Mouse (Mus musculus) retina, postnatal 1 day (tissue): ENCODE measurements around the gene R3hdml.

Source experiments
- DNase-seq: peaks from one replicate; pipeline ENCODE4 v3.0.0-alpha.2; 2012

The R3hdml gene

DNA sequence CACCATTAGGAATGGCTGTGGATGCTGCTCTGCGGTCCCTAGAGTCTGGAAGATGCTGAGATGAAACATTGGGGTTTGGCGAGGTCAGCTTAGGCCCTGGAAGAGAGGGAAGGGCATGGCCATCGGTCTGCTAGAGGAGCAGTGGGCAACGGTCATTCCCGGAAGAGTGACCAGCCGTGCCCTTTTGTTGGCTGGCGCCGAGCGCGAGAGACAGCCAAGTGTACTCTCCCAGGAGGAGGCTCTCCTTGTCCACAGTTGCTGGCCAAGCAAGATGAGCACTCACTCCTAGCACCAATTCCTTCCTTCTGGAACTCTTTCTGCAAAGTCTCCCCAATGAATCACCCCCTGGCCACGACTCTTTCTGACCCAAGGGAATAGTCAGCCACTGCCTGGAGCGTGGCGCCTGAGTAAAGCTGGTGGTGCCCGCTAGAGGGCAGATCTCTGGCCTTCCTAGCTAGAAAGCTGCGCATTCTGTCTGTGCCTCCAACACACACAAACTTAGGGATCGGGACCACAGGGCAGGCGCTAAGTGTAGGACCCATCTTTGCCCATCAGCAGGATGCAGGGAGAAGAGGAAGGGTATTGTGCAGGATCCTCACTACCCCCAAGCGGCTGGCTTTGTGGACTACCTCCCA is 11.8 kb upstream of the R3hdml start:
- DNase-seq, result peak; percentile 29

GRCm38 (mm10) chr2:163481539-163482029 is 10.5 kb upstream of the R3hdml start:
- DNase-seq, result peak; percentile 72

DNA sequence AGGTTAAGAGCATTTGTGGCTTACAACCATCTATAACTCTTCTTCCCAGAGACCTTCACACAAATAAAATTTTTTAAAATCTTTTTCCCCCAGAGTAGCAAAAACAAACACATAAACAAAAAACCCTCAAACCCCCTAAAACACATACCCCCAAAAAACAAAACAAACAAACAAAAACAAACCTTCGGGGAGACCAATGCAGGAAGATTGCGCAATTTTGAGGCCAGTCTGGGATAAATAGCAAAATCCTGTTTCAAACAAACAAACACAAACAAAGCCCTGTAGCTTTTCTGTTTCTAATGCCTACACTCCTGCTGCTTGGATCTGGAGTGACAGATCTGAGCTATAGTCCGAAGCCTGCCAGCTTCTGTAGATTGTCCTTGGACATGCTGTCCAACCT is 4.8 kb upstream of the R3hdml start:
- DNase-seq, result no peak

DNA sequence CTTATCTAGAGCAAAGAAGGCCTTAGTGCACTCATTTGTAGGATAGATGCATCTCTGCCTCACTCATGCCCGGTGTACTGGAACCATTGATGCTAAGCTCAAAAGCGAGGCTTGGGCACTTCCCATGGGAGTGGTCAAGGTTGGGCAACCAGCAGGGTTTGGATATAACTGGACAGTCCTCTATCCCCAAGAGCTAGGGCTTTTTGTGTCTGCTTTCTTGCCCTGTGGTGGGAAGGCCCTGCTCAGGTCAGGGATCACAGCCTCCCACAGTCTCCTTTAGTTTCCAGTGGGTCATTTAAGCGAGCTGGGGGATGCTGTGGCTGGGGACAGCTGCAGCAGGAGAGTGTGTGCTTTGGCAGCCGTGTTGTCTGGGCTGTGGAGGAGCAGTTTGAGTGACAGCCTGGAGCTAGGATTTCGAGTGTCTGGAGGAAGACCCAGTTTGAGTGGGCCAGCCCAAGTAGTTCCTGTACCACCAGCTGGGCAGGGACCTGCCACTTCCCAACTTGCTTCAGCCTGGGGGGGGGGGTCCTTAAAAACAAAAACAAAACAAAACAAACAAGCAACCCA is 2.3 kb upstream of the R3hdml start:
- DNase-seq, result no peak

GRCm38 (mm10) chr2:163490656-163491055 is 1.5 kb upstream of the R3hdml start:
- DNase-seq, result no peak

- peak; percentile 16 for DNase-seq
These were observed 767 bp upstream of the R3hdml start for GRCm38 (mm10) chr2:163491351-163491750.

- no peak for DNase-seq
These were observed 913 bp downstream of the R3hdml start for GRCm38 (mm10) chr2:163493031-163493430.

- DNase-seq, result peak; percentile 7
These were observed 1.9 kb downstream of the R3hdml start for GRCm38 (mm10) chr2:163493976-163494375.

GRCm38 (mm10) chr2:163494456-163494855 is 2.3 kb downstream of the R3hdml start:
- no peak for DNase-seq

DNA sequence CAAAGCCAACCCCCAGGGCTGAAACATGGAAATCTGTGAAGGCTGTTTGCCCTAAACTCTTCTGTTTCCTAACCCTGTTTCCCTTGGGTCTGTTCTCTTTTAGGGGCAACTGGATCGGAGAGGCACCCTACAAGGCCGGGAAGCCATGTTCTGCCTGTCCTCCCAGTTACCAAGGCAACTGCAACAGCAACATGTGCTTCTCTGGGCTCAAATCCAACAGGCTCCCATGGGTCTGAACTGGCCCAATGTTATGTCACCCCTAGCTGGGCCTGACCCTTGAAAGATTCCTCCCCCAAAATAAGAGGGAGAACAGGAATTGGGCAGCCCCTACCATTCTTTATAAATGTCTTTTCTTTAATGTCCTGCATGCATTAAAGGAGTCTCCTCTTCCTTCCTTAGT is 10.1 kb downstream of the R3hdml start:
- no peak for DNase-seq

GRCm38 (mm10) chr2:163503191-163503590 is 11.1 kb downstream of the R3hdml start:
- DNase-seq, result no peak

GRCm38 (mm10) chr2:163506300-163507004 is 14.3 kb downstream of the R3hdml start, which contains the start of gene Hnf4a:
Hnf4a (plus strand) TSS chr2:163506808.
- no peak for DNase-seq

DNA sequence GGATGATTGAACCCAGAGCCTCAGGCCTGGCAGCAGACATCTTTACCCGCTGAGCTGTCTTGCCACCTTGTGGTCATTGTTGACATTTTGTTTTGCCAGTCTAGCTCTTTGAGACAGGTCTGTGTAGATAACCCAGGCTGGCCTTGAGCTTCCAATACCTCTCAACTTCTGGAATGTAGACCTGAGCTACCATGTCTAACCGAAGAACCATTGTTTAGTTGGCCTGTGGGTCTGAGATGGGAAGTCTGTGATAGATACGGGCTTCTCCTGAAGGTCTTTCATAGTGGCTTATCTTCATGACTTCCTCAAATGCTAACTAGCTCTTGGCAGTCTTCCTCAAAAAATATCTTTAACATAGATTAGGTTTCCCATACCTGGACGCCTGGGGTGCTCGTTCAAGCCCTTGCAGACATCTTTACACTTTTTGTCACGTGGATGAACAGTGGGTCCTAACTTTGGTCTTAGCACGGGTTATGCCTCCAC is 33.7 kb downstream of the R3hdml start:
- no peak for DNase-seq

- DNase-seq, result no peak
These were observed 35.4 kb downstream of the R3hdml start for GRCm38 (mm10) chr2:163527497-163527896.

DNA sequence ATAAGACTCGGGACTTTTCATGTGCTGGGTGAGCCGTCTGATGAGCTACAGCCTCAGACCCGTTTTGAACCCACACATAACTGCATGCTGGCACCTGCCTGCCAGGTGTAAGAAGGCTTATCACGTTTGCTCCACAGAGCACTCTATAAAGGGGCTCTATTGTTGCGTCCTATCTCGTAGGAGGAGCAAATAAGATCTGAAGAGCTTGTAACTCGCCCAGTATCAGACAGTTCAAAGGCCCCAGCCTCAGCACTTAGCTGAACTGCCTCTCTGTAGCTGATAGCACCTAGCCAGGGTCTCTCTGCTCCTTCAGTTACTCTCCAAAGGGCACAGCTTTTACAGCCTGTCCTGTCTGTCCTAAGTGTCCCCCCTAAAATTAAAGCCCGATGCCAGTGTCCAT is 38.3 kb downstream of the R3hdml start:
- DNase-seq, result no peak

DNA sequence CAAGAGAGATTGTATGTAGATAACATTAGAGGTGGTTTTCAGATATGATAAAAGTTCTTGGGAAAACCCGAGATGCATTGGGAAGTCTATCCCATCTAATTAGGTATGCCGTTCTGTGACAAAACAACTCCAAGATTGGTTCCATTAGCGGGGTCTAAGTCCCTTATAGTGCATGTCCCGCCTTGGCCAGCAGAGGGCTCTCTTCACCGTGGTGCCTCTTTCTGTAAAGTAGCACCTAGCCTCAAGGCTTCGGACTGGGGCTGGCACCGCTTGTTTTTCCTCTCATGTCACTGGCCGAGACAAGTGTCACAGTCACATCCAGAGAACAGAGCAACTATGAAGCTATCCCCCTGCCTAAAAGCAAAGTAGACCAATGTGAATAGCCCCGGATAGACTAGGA is 39.8 kb downstream of the R3hdml start:
- DNase-seq, result peak; percentile 83

DNA sequence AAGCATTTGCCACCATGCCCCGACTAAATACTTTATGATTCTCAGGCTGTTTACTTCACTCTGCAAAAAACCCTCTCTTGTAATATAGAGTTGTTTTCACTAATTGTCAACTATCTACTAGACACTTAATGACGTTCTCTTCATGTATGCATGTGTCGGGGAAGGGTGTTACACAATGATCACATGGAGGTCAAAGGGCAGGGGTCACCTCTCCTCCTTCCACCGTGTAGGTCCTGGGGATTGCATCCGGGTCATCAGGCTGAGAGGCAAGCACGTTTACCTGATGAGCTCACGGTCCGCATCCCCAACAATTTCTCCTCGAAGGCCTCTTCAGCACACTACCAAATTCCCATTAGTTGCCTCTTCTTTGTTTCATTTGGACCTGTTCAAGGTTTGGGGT is 41.1 kb downstream of the R3hdml start:
- DNase-seq, result no peak

DNA sequence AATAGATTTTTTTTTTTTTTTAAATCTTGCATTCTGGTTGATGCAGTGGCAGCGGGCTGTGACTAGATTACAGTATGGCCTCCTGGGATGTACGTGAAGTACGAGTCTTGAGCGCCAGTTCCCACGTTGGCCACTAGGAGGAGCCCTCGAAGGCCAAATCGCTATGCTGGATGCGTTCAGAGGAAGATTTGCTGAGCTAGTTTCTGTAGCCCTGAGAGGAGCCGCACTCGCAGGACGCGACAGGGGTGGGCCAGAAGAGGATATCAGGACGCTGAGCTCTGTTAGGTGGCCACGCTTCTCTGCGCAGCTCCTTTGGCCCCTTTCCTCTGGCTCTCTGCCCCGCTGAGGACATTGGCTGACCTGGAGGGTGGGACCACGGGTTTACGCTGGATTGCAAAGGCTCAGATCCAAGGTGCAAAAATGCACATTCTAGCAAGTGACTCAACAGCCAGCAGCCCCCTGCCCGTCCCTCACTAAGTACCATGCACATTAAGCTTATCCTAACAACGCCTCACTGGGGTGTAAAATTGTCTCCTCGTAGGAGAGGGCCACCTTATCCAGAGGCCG is 42.9 kb downstream of the R3hdml start:
- DNase-seq, result peak; percentile 91

- no peak for DNase-seq
These were observed 45.3 kb downstream of the R3hdml start for GRCm38 (mm10) chr2:163537443-163537842.

GRCm38 (mm10) chr2:163538410-163538809 is 46.3 kb downstream of the R3hdml start:
- DNase-seq, result no peak

- no peak for DNase-seq
These were observed 47.4 kb downstream of the R3hdml start for GRCm38 (mm10) chr2:163539321-163540040.

- no peak for DNase-seq
These were observed 48.4 kb downstream of the R3hdml start for GRCm38 (mm10) chr2:163540231-163541117.
